Mouse (Mus musculus) layer of hippocampus, postnatal 25 days (tissue): ENCODE data around the gene Chchd6. TPM values are rescaled to one million over a fixed set of nuclear protein-coding genes. Genes with fewer than 3 reads are reported as not detected.

Experiments used
- DNase-seq, 2 experiments: peaks; one replicate each; pipeline ENCODE4 v3.0.0; 2022; ENCODE audit warnings: mixed read lengths in 2 of 2, low spot score in 1 of 2; ENCODE audit errors: extremely low spot score in 1 of 2
- total RNA-seq, 2 experiments: library from RNA; stranded (reverse); gene quantifications; 2 replicates each; pipeline ENCODE4 v1.2.3; 2021

Gene Chchd6
- total RNA-seq: 10 to 100 TPM; 62.4 to 74.8 TPM

DNA sequence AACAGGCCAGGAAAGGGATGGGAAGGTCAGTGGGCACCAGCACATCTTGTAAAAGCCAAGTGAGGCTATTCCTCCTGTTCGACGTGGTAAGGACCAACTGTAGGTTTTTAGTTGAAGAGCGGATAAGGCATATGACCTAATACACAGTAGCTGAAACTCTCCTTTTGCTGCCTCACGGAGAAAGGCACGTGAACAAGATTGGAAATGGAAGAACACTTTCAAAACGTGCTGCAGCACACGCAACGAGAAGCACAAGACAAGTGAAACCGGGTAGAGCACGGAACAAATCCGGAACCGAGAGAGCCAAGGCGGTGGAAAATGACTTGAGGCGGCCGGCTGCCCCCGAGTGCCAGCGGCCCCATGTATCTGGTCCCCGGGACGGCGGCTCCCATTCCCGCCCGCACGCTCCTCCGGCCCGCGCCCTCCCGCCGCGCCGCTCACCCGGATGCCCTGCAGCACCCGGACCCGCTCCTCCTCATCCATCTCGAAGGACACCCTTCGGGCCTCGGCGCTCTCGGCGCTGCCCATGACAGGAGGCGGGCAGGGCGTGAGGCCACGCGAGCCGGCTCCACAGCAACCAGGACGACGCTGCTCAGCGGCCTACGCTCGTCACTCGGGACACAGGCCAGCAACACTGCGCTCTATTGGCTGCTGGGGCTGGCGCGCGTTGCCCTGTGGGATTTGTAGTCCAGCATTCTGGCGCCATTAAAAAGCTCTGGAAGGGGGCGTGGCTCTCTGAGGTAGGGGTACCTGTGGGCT lies at the start of gene Chchd6:
Gene Chchd6, minus strand, starts transcription at position 635 of the 759 bp plus-strand sequence.
- DNase-seq: peak; percentile 94

DNA sequence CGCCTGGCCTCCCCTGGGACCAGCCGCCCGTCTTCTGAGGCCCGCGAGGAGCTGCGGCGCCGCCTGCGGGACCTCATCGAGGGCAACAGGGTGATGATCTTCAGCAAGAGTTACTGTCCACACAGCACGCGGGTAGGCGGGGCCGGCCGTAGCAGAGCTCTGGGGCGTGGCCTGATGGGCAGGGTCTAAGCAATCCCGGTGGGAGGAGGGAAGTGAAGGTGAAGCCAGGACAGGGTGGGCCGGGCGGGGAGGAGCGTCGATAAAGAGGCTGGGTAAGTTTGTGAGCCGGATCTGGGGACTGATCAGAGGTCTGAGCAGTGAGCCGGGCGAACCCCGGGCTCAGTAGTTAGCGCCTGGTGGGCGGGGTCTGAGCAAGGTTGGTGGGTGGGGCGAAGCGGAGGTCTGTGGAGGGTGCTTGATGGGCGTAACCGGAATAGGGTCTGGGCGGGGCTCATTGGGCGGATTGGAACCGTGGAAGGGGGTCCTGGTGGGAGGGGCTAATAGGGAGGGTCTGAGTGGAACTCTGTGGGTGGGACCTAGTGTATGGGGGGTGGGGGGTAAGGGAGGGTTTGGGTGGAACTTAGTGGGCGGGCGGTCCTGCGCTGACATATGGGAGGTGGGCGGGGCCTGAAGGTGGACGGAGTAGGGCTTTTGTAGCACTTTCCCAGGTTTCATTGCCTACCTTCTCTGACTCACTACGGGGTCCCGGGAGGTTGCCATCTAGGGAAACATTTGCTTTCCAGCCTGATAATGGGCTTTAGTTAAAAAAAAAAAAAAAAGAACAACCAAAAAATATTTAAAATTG lies 49.0 kb upstream of the Chchd6 start:
- DNase-seq: peak; percentile 54 to 56

DNA sequence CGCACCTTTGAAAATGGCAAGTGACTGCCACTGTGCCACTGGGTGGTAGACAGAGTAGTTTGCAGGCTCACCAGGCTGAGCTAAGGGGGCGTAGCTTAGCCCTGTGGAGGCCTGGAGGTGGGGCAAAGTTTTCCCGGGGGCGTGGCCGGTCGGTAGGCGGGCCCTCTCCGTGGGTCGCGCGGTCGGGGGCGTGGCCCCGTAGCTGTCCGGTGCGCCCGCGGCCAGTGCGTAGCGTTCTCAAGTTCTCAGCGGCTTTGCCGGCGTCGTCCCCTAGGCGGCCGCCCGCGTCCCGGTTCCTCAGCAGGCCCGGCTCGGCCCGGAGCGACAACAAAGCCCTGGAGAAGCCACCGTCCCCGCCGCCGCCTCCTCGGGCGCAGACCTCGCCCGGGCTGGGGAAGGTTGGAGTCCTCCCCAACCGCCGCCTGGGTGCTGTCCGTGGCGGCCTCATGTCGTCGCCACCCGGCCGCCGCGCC lies 48.4 kb upstream of the Chchd6 start, which contains the start of gene Txnrd3:
Gene Txnrd3, plus strand, starts transcription at position 191 of the 473 bp plus-strand sequence.
- peak; percentile 62 to 76 for DNase-seq

- DNase-seq: peak in 1 of 2 experiments; percentile 70
Measured at GRCm38 (mm10) chr6:89639025-89639424, 43.6 kb upstream of the Chchd6 start.

DNA sequence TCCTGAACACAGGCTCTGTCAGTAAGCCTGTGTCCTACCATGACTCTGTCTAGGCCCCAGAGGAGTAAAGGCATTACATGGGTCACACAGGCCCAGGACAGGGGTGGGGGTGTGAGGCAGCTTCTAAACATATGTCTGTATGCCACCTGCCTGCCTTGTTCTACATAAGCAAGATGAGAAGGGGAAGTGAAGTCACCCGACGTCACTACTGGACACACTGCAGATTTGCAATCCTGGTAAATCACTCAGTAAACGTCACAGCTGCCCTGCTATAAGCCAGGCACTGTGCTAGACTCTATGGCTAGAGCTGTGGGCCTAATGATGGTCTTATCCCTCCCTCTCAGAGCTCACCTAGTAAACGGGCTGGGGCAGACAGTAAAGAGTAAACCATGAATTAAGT lies 42.5 kb upstream of the Chchd6 start:
- DNase-seq: no peak

- no peak for DNase-seq
Measured at GRCm38 (mm10) chr6:89634400-89634799, 38.9 kb upstream of the Chchd6 start.

GRCm38 (mm10) chr6:89633115-89633514 lies 37.7 kb upstream of the Chchd6 start:
- DNase-seq: no peak

DNA sequence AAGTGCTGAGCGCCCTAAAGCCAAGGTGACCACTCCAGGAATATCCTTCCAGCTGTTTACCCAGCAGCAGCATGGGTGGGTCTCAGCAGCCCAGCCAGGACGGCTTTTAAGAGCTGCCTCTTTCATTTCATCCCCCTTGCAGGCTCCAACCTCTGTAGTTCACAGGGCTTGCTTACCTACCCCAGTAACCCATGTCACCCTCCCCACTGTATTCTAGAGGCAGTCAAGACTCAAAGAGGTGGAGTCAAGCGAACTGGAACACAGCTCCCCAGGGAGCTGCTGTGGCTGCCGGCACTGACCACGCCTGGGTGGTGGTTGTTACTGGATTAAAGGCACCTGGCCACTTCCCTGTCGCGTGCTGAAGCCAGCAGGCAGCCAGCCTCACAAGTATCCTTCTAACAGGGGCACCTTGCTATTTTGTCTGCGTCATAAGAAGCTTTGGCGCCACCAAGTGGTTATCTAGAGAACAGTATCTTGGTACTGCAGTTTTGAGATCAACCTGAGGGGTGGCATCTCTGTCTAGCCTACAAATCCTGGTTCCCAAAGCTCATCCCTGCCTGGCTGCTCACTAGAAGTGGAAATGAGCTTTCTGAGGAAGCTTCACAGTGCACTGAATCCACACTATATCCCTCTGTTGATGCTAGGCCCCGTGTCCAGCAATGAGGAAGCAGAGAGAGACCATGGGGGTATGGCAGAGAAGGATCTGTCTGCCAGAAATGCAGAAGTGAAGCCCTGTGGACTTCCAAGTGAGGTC lies 36.5 kb upstream of the Chchd6 start:
- DNase-seq: peak; percentile 59 to 83

DNA sequence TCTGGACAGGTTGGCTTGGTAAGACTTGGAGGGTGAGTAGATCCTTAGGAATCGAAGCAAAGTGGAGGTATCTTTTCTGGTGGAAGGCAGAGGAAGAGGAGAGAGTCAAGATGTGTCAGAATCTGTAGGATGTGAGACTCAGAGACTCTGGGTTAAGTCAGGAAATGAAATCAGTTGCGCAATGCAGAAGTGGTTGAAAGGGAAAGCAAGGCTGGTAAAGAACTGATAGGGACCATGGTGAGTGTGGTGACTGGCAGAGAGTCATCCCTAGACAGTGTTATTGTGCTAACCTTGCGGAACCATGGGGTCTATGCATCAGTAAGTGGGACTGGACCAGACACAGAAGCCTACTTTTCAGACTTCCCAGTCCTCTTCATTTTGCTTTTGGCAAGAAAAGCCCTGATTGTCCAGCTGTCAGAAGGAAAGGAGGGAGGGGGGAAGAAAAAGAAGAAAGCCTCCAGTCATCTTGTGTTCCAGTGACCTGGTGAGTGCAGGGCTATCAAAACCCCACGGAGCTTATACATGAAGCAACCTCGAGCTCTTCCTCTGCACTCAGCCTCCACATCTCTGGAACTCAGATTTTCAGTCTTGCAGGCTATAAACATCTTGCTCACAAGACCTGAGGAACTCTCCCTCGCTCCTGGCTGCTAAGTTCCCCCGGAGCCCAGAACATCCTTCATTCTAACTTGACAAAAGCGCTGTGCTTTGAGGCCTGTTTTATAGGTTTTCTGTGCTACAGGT lies 32.8 kb upstream of the Chchd6 start:
- no peak for DNase-seq

DNA sequence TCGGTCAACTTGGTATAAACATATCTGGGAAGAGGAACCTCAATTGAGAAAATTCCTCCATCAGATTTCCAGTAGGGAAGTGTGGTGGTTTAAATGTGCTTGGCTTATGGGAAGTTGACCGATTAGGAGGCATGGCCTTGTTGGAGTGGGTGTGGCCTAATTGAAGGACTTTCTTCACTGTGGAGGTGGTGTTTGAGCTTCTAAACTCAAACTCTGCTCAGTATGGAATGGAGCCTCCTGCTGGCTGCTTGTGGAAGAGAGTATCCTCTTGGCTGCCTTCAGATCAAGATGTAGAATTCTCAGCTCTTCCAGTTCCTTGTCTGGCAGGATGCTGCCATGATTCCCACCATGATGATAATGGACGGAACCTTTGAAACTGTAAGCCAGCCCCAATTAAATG lies 27.2 kb upstream of the Chchd6 start:
- DNase-seq: no peak

DNA sequence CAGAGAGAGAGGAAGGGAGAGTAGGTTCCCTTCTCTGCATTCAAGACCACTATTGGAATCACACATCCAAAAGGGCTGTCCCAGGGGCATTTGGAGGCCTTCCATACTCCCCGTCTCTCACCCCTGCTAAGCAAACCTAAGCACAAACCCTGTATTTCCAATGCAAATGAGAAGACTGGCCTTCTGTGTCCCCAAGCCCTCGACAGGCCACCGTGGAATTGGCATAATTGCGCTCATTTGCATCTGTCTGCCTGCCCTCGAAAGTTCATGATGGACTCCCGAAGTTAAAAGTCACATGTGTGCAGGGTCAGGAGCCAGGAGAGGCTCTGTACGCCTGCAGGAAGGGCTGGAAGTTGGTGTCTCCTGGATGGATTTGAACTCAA lies 19.9 kb upstream of the Chchd6 start:
- DNase-seq: no peak

DNA sequence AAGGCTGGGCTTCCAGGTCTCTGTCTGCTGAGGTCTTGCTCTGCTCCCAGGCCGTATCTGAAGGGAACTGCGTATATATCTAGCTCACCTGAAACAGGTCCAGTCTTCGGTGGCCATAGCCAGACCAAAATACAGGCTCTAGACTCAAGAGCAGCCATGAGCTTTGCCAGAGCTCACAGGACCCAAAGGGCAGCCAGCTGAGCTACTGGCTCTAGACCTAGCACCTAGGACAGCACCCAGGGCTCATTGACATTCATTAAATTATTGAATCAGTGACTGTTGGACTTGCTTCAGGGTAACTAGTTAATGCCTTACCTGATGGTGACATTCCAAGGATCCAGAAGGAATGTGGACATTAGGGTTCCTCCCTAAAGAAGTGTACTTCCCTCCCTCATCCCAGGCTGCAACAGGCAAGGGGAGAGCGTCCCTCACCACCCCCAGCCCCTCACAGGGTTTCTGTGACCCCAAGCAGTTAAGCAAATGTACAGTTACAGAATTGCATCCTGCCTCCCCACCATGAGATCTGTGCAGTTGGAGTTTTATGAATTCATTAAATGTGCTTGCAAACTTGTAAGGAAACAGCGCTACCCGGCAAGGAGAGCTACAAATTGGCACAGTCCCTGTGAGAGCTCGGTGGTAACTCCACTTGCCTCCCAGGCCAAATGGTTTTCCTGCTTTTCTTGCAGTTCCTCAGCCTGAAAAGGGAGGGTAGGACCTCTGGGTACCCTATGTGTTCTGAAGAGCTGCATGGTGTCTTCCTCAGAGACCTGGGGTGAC lies 19.3 kb upstream of the Chchd6 start:
- no peak for DNase-seq

GRCm38 (mm10) chr6:89614107-89614471 lies 18.6 kb upstream of the Chchd6 start:
- DNase-seq: no peak

- peak; percentile 42 to 62 for DNase-seq
Measured at GRCm38 (mm10) chr6:89613336-89614106, 18.1 kb upstream of the Chchd6 start.

- DNase-seq: no peak
Measured at GRCm38 (mm10) chr6:89607999-89608398, 12.5 kb upstream of the Chchd6 start.

DNA sequence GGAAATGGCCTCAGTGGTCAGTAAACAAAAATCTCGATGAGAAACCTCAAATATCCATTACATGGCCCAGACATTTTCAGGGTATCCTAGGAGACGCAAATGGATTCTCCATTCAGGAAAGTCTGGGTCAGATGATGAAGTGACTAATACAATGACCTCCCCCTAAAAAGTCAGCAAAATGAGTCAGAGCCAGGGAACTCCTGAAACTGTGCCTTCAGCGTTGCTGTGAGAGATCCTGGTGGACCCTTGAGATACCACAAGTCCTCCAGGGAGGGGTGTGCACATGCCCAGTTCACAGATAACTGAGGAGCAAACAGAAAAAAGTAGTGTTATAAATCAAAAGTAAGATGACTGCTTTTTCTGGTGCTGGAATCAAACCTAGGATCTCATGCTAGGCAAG lies 10.6 kb upstream of the Chchd6 start:
- no peak for DNase-seq

GRCm38 (mm10) chr6:89596510-89596909 lies 1.1 kb upstream of the Chchd6 start:
- DNase-seq: no peak

DNA sequence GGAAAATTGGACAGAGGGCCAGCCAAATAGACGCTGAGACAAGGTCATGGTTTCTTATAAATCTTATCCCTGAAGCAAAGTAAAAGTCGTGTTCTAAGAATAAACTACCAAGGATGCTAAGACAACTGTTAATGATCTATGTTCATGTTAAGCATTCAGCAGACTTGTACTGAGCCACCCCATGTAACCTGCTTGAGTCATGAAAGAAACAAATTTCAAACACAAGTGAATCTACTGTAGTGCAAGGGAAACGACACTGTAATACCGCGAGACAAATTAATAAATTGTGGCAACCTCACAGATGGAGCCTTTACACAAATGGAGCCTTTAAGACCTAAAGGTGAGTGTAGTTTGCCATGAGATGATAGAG lies 310 bp upstream of the Chchd6 start:
- DNase-seq: no peak

DNA sequence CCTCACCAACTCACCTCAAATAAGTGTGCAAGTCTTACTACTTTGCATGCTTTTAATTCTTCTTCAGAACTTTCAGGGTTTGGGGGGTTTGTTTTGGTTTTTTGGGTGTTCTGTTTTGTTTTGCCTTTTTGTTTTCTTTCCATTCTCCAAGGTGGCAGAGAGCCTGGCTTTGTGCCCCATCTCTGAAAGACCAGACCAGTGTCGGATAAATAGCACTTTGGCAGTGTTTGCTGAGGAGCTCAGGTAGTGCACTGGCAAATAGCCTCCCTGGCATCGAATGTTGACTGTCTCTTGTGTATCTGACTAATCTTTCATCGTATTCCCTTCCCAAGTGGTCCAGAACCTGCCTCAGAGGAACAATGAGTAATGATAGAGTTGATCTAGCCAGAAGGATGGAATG lies 3.4 kb downstream of the Chchd6 start:
- no peak for DNase-seq
